Mouse (Mus musculus) erythroblast, embryonic 14.5 days (primary cell): ENCODE data around the gene Rnf167. TPM values are rescaled to one million over a fixed set of nuclear protein-coding genes. Genes with fewer than 3 reads are reported as not detected.

Experiments used
- H3K27me3 ChIP-seq: 2 replicates; pipeline ENCODE4 v1.6.1; 2012; ENCODE audit warnings: inconsistent platforms; ENCODE audit not compliant: control insufficient read depth
- H3K36me3 ChIP-seq: 2 replicates; pipeline ENCODE4 v1.6.1; 2012; ENCODE audit warnings: mild to moderate bottlenecking, inconsistent platforms; ENCODE audit not compliant: control insufficient read depth
- H3K4me1 ChIP-seq: 2 replicates; pipeline ENCODE4 v1.6.1; 2012; ENCODE audit warnings: inconsistent platforms; ENCODE audit not compliant: control insufficient read depth
- H3K4me3 ChIP-seq: replicated peaks from 2 replicates; pipeline ENCODE3; 2012; ENCODE audit warnings: moderate library complexity, mild to moderate bottlenecking, inconsistent platforms
- H3K9me3 ChIP-seq: 2 replicates; pipeline ENCODE4 v1.6.1; 2012; ENCODE audit warnings: low read length, inconsistent platforms, mixed read lengths; ENCODE audit not compliant: control insufficient read depth
- GATA1 ChIP-seq: IDR thresholded peaks from 2 replicates; pipeline ENCODE4 v1.6.1; 2012; ENCODE audit warnings: low read length, inconsistent platforms, mixed read lengths
- TAL1 ChIP-seq: IDR thresholded peaks from 3 replicates; pipeline ENCODE4 v1.6.1; 2012; ENCODE audit warnings: low read length, inconsistent platforms, mixed read lengths
- polyA plus RNA-seq: library from polyadenylated mRNA; stranded (reverse); fragments of >175 nt; gene quantifications from 2 replicates; pipeline ENCODE4 v1.2.3, GENCODE M21; 2012

Rnf167 gene
- polyA plus RNA-seq, 1 experiment = 24.0 TPM

DNA sequence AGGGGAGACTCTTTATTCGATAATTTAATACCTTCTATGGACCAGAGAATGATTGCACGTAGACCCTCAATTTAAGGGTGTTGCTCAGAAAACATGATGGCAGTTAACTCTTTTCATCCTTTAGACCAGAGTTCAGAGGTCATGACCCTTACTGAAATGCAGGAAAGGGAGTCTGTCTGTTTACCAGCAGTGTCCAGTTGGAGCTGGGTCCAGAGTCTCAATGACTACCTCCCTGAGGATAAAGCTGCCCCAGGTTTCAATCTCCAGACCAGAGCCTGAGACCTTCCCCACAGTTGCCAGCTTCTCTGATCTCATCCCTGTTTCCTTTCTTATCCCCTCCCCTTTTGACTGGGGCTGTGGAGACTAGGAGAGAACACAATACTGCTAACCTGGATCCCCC is 31.5 kb downstream of the Rnf167 start:
- H3K4me1 ChIP-seq = peaks cover 10% of the 10 kb centered on the region
- no peaks in the 10 kb centered on the region for H3K9me3 ChIP-seq
- no peak overlapping the region for H3K4me3 ChIP-seq
- TF ChIP-seq TAL1 (no peak), GATA1 (no peak)
- peaks cover 46% of the 10 kb centered on the region for H3K36me3 ChIP-seq
- H3K27me3 ChIP-seq = no peaks in the 10 kb centered on the region

DNA sequence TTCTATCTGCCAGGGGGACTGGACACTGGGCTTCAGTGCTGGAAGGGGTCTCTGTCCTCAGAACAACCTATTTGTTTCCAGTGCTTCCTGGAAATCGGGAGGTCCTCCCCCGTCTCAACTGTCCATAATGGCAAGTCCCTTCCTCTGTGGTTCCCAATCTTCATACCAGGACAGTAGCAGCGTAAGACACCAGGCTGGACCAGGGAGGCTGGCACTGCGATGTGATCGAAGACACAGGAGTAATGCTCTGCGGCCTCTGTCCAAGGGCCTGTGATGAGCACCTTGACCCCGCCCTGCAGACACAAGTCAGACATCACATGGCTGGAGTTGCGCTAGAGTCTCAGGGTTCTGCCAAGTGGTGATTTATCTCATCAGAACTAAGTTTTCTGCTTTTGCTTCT is 32.3 kb downstream of the Rnf167 start:
- TF ChIP-seq GATA1 (no peak), TAL1 (no peak)
- peaks cover 10% of the 10 kb centered on the region for H3K4me1 ChIP-seq
- no peak overlapping the region for H3K4me3 ChIP-seq
- peaks cover 44% of the 10 kb centered on the region for H3K36me3 ChIP-seq
- no peaks in the 10 kb centered on the region for H3K27me3 ChIP-seq
- H3K9me3 ChIP-seq = no peaks in the 10 kb centered on the region

DNA sequence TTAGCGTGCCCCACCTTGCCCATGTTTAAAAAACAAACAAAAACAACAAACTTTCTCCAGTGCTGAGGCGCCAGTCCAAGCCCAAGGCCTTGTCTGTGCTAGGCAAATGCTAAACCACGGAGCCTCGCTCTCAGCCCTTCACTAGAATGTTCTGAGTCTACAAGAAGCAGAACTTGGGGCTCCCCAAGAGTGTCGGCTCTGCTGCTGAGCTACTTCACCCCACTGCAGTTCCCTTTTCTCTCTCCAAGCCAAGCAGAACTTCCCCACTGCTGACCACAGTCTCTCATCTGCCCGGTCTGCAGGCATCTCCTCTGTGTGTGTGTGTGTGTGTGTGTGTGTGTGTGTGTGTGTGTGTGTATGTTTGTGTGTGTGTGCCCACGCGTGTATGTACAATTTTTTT is 32.9 kb downstream of the Rnf167 start:
- Histone ChIP-seq H3K4me1 (peaks cover 10% of the 10 kb centered on the region), H3K27me3 (no peaks in the 10 kb centered on the region), H3K36me3 (peaks cover 42% of the 10 kb centered on the region), H3K4me3 (no peak overlapping the region), H3K9me3 (no peaks in the 10 kb centered on the region)
- TF ChIP-seq GATA1 = no peak
- TF ChIP-seq TAL1 = no peak

DNA sequence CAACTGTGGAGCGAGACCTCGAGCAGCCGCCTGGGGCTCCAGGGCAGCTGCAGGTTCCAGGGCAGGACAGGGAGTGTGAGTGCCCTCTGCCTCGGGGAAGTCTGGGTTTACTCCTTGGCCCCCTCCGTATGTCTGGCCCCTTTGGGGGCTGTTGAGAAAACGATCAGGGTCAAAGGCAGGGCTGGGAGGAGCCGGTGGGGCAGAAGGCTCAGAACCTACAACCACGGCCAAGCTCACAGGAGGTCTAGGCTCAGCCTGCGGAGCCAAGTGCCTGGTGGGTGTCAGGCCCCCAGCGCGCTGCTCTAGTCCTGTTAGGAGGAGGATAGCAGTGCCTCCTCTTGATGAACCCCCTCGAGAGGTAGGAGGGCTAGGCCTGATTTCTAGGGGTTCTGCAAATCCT is 34.1 kb downstream of the Rnf167 start:
- no peak for TF ChIP-seq TAL1
- TF ChIP-seq GATA1 = no peak
- no peaks in the 10 kb centered on the region for H3K9me3 ChIP-seq
- H3K27me3 ChIP-seq = no peaks in the 10 kb centered on the region
- H3K36me3 ChIP-seq = peaks cover 36% of the 10 kb centered on the region
- H3K4me1 ChIP-seq = peaks cover 10% of the 10 kb centered on the region
- no peak overlapping the region for H3K4me3 ChIP-seq

DNA sequence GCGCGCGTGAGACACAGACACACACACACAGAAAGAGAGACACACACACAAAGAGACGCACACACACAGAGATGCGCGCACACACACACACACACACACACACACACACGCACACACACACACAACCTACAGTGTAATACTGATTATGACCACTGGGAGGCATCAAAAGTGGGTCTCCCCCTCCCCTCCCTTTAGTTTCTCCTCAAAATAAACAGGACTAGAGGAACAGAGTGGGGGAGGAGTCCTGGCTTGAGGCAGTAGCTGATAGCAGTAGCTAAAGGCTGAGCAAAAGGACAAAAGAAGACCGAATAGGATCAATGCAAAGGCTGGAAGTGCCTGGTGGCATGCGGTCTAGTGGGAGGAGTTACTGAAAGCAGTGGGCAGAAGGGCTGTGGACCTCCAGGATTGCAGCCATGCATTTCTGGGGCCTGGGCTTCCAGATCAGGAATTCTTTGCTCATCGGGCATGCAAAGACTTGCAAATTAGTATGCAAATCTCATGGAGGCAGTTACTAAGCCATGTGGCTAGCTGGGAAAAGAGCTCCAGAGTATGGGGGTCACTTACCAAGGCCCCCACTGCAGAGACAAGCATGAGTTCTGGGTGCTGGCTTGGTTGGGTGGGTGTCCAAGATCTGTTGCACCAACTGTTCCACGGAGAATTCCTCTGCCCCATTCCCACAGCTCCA is 35.0 kb downstream of the Rnf167 start:
- H3K36me3 ChIP-seq = peaks cover 34% of the 10 kb centered on the region
- H3K9me3 ChIP-seq = no peaks in the 10 kb centered on the region
- no peaks in the 10 kb centered on the region for H3K27me3 ChIP-seq
- H3K4me3 ChIP-seq = no peak overlapping the region
- peaks cover 11% of the 10 kb centered on the region for H3K4me1 ChIP-seq
- no peak for TF ChIP-seq GATA1

DNA sequence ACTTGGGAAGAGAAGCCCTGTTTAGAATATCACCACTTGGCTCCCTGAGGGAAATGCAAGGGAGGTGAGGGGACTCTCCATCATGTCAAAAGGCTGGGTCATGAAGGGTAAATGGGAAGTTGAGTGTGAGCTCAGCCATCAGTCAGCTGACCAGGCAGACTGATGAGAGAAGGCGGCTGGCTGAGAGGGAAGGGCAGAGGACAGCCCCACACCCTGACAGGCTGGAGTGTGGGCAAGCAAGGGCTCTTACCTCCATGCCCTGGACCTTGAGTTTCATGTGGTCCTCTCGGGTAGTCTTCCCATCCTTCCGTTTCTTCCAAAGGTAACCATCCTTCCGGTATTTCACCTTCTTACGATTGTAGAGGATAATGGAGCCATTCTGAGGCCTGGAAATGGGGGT is 36.6 kb downstream of the Rnf167 start:
- no peaks in the 10 kb centered on the region for H3K9me3 ChIP-seq
- peaks cover 21% of the 10 kb centered on the region for H3K4me1 ChIP-seq
- TF ChIP-seq GATA1 = no peak
- TF ChIP-seq TAL1 = no peak
- H3K27me3 ChIP-seq = peaks cover 6% of the 10 kb centered on the region
- peaks cover 34% of the 10 kb centered on the region for H3K36me3 ChIP-seq
- no peak overlapping the region for H3K4me3 ChIP-seq

DNA sequence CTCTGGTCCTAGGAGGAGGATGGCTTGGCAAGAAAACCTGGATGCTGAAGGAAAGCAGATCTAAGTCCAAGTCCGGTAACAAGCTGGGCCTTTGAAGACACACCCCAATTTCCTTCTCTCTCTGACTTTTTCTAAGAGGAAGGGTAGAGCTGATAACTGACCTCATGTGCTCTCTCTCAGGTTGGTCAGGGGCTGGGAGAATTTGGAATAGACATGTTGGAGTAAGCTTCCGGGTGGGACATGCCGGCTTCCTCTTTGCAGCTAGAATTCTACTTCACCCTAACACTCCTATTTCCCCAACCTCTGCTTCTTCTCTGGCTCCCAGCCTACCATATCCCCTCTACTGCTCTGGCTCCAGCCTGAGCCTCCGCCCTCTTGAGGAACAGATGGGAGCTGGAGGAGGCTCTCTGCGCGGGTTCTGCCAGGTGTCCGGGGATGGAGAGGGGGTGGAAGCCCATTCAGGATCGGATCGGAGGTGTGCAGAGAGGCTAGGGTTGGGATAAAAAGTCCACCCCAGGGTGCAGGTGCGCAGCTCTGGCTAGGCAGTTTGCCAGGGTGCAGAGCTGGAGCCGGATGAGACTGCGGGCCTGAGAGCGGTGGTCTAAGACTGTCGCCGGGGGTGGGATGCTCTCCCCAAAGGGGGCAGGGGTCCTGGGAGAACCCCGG is 40.0 kb downstream of the Rnf167 start:
- Histone ChIP-seq H3K36me3 (peaks cover 20% of the 10 kb centered on the region), H3K9me3 (no peaks in the 10 kb centered on the region), H3K4me3 (peak overlapping the region; percentile 76), H3K4me1 (peaks cover 20% of the 10 kb centered on the region), H3K27me3 (peaks cover 20% of the 10 kb centered on the region)
- TF ChIP-seq GATA1 (no peak), TAL1 (no peak)

DNA sequence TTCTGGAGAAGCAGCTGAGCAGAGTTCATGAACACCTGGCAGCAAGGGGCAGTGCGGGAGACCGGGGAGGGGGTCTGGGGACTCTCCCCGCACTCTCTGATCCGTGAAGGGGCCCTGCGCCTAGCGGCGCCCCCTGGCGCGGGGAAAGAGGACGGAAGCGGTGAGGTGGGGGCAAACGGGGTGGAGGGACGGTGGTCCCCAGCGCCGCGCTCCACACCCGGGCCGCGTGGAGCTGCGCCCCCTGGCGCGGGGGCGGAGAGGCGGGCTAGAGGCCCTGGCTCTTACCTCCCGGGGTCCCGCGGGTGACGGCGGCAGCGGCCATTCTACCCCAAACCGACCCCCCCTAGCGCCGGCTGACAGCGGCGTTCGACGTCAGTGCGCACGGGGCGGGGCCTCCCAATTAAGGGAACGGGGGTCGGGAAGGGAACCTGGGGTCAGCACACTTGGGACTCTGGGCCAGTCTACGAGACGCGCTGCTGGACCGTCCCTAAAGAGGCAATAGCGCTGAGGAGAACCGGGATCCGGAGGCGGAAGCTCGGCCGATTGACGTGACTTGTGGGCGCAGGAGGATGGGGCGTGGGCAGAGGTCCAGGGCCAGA is 40.7 kb downstream of the Rnf167 start, which contains the start of gene Camta2:
Gene Camta2, minus strand, starts transcription at position 505 of the 599 bp plus-strand sequence.
- Histone ChIP-seq H3K4me3 (peak within 1 kb of the TSS; percentile 76), H3K27me3 (peaks cover 24% of the 10 kb centered on the region), H3K36me3 (peaks cover 15% of the 10 kb centered on the region), H3K4me1 (peaks cover 20% of the 10 kb centered on the region), H3K9me3 (no peaks in the 10 kb centered on the region)
- TF ChIP-seq GATA1 = no peak
- TF ChIP-seq TAL1 = no peak

DNA sequence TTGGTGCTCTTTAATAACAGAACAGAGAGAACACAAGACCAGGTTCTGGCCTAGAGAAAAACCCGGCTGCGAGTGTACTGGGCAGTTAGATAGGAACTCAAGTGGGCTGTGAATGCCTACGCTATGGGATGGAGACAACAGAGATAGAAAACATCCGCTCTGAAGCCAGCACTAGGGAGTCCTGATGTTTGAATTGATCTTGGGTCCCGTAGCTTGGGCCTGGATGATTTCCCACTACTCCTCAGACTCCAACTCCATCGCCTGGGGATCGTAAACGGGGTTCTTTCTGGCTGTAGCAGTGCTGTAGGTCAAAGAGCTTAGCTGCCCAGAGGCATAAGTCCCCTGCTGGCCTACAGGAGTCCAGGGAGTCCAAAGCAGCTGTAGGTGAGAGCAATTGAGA is 41.3 kb downstream of the Rnf167 start:
- Histone ChIP-seq H3K4me1 (peaks cover 20% of the 10 kb centered on the region), H3K27me3 (peaks cover 25% of the 10 kb centered on the region), H3K9me3 (no peaks in the 10 kb centered on the region), H3K36me3 (peaks cover 9% of the 10 kb centered on the region), H3K4me3 (peak overlapping the region; percentile 76)
- TF ChIP-seq GATA1 (no peak), TAL1 (no peak)
